Mouse (Mus musculus) urinary bladder, postnatal 14 days (tissue): ENCODE data around the gene Tgfbr3.

ENCODE experiments used
- DNase-seq: peaks from one replicate; pipeline ENCODE4 v3.0.0; 2021; ENCODE audit warnings: low spot score

Gene Tgfbr3

GRCm38 (mm10) chr5:107171861-107172260 lies 117.6 kb downstream of the Tgfbr3 start:
- DNase-seq = no peak

DNA sequence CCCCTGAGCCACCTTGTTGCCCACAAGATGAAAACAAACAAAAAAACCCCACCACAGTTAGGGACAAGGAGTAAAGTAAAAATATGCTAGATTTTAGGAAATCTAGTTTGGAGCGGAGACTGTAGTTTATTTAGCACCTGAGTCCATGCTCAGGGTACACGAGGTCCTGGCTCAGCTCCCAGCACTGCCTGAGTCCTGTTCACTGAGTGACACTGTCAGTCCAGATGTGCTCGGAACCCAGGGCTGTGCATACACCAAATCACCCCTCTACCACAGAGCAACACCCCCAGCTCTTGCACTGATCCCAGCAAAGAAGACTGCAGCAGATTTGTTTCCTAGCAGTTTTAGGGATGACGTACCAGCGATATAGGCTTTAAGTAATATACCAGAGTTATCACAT lies 119.6 kb downstream of the Tgfbr3 start:
- no peak for DNase-seq

DNA sequence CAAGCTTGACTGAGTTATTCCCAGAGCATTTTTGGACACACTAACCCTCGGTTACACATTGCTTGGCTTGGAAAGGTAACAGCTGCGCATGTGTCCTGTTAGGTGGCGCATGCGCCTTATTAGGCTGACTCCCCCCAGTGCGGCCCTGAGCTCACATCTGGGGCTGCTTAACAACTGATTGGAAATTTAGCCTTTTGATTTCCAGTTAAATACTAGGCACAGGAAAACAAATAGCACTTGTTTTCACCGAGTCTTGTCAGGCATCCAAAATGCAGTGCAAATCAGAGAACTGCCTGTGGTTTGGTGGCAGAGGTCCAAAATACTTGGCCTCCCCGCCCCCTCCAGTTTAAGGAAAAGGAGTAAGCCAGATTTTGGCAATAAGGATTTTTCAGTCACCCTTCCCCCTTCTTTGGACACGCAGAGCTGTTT lies 121.5 kb downstream of the Tgfbr3 start:
- DNase-seq = peak; percentile 74

DNA sequence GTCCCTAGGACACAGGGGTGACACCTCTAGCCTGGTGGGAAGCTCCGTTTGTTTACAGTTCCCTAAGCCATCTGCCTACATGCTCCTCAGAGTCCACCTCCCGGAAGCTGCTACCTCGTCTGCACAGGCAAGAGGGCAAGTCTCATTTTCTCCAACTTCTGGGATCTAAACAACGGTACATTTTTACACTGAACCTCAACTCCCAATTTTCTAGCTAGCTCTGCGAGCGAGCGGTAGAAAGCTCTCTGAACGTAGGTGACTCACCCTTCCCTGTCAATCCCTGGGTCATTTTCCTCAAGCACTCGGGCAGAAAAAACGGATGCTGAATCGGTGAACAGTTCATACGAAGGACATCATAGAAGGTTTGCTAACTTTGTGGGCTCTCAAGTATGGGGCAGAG lies 122.1 kb downstream of the Tgfbr3 start:
- no peak for DNase-seq

DNA sequence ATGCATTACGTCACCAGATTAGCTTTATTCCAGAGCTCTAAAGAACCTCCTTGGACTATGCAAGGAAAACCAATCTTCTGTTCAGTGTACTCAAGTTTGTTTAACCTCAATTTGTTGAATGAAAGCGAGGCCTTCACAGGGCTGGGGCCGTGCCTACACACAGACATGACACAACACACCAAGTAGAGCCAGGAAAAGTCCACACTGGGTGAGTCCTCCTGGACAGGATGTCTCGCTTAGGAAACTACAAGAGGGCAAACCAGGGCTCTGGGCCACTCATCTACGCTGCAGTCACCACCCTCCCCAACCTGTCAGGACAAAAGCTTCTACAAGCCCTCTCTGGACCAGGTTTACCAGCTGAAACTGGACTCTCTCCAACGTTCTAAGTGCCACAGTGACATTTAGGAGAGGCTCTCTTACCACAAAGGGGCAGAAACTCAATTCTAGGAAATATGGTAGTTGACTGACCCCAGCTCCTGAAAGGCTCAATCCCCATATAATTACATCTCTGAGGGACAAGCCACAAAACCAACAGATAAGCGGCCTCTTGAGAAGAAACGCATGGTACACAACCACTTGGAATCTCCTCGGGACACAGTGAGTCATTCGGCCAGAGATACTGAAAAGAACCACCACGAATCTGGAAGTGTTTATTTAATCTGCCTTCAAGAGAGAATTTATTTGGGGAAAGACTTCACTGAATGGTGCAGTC lies 122.6 kb downstream of the Tgfbr3 start:
- peak; percentile 61 for DNase-seq

- no peak for DNase-seq
Observed at GRCm38 (mm10) chr5:107165734-107166133, 123.7 kb downstream of the Tgfbr3 start.

GRCm38 (mm10) chr5:107165271-107165670 lies 124.2 kb downstream of the Tgfbr3 start:
- no peak for DNase-seq

DNA sequence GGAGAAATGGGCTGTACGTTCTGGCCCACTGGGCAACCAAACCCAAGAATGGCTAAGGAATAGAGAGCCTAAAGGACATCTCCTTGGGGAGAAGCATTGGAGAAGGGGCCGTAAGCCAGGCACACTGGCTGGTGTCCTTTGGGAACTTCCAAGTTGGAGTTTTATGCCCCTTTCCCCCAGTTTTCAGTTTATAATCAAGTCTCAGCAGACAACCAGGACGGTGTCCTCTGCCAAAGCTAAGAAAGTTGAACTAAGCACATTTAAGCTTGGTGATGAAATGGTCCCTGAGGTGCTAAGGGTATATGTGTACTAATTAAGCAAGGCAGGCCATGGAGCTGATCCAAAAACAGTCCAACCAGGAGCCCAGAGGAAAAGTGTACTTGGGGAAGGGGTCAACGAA lies 124.6 kb downstream of the Tgfbr3 start:
- no peak for DNase-seq

DNA sequence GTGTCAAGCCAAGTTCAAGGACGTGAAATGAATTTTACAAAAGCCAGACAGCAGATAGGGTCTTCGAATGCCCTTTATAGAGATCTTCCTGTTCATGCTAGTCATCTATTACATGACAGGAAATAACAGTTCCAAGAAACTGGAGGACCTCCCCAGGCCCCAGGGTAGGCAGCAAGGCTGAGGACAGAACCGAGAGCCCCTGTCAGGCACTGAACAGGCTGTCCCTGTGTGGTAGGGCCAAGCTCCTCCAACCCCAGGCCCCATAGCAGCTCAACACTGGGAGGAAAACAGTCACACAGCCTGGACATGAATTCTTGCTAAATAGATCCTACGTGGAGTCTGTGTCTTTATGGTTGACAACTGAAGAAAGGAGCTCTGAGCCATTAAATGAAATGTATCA lies 125.3 kb downstream of the Tgfbr3 start:
- no peak for DNase-seq

DNA sequence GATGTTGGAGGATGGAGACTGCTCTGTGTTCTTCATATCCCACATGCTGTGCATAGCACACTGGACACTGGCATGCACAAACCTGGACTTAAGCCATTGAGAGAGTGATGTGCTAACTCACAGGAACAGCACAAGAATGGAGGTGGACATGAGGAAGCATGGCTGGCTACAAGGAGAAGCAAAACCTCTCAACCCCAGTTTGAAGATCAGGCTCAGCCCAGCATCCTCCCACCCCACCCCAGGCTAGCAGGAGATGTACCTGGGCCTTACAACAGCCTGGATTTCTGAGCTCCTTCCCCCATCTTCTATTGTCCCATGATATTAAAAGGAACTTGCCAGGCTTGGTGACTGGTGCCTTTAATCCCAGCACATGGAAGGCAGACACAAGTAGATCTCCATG lies 126.1 kb downstream of the Tgfbr3 start:
- DNase-seq = no peak

GRCm38 (mm10) chr5:107162812-107163211 lies 126.6 kb downstream of the Tgfbr3 start:
- DNase-seq = no peak

GRCm38 (mm10) chr5:107162319-107162718 lies 127.1 kb downstream of the Tgfbr3 start:
- no peak for DNase-seq

DNA sequence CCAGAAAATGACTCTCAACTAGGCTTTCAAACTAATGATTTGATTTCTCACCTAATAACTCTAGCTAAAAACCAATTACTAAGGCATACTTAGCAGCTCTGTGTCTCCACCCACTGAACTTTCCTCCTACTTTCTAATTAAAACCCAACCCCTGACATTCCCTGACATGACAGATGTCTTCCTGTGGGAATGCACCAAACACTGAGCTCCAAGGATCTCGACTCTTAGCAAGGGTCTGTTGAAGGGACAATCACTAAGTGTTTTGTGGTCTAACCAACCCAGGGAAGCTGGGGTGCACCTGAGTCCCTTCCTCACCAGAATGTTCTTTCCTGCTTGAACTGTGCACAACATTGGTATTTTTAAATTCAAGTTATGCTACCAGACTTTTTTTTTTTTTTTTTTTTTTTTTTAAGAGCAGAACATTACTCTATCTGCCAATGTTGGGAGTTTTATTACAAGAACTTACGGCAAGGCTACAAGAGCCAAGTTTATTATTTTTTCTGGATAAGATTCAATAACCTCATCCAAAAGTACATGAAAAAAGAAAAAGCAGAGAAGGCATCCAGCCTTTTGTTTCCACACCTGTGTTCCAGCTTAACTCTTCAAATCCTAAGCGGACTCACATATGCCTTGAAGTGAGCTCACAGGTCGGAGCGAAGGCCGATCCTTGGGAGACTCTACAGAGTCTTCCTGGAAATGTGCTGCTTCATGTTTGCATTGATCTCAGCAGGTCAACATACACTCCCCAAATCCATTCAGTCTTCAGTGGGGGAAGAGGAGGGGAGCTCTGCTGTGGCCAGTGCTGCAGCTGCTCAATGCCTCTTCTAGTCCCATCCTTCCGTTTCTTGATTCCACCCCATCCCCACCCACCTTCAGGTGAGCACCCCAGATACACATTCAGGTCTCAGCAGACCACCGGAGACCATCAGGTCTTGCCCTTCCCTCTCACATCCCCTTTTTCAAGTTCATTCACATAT lies 129.2 kb downstream of the Tgfbr3 start:
- no peak for DNase-seq

DNA sequence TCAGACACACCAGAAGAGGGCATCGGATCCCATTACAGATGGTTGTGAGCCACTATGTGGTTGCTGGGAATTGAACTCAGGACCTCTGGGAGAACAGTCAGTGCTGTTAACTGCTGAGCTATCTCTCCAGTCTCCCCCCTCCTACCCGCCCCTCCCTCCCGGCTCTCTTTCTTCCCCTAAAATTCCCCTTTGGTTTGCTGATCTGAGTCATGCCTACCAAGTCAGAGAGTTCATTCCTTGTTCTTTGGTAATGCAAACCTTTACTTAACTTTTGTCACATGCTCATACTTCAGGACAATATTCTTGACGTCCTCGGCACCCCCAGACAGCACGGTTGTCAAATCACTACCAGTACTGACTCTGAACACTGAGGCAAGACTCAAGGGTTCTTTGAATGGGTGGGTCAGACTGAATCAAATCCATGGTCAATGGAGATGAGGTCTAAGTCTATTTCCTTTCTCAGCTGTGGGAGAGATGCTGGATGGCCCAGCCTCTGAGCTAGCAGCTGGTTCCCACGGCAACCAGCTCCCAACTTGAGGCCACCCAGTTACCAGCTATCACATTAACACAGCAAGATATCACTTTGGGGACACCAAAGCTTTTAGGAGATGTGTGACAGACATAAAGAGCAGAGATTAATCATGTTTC lies 130.8 kb downstream of the Tgfbr3 start:
- DNase-seq = no peak

- DNase-seq = peak; percentile 64
Observed at GRCm38 (mm10) chr5:107157384-107157783, 132.0 kb downstream of the Tgfbr3 start.

- no peak for DNase-seq
Observed at GRCm38 (mm10) chr5:107156096-107156495, 133.3 kb downstream of the Tgfbr3 start.

- no peak for DNase-seq
Observed at GRCm38 (mm10) chr5:107152989-107153388, 136.4 kb downstream of the Tgfbr3 start.

DNA sequence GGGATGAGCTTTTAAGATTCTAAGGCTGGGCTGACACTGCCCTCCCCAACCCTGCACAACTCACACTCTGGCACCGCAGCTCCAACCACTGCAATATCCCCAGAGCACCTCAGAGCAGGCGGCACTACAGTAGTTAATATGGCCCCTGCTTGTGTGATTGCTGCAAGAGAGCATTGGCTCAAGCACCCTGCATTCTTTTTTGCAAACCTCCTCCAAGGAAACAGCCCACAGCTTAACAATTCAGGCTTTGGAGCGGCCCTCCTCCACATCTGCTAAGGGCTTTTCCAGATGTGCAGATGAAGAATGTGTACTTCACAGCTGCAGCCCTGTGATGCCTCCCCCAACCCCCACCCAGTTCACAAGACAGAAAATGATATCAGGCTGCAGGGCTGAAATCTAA lies 138.1 kb downstream of the Tgfbr3 start:
- no peak for DNase-seq

- peak; percentile 54 for DNase-seq
Observed at GRCm38 (mm10) chr5:107150555-107151312, 138.7 kb downstream of the Tgfbr3 start.

DNA sequence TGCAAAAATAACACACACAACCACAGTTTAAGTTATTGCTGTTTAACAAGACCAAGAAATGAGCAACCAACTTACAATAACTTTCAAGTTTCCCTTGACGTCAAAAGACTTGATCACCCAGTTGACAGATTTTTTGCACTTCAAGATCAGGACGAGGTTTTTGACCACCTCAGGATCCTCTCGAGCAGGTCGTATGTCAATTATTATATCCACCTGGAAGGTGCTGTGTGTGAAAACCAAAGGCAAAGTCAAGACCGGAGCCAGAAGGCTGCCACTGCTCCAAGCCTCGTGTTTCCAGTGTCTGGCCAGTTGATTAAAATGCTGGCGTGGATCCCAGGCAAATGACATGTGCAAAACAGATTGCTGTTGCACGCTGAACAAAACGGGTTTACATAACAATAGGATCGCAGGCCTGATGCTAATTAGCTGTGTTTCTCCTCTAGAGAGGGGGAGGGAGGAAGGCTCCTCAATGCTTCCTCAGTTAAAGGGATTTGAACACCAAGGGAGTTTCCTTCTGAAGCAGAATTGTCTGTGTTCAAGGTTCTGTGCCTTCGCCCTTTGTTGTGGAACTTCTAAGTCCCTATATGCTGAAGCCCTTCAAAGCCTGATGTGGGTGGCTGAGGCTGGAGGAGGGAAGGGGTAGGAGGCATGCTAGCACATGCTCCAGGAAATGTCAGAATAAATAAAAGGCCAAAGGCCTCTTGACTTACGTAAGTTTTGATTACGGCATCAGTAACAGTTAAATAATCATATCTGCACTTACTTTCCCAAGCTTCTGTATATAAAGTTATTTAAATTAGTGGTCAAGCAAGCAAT lies 141.3 kb downstream of the Tgfbr3 start:
- DNase-seq = peak; percentile 48

DNA sequence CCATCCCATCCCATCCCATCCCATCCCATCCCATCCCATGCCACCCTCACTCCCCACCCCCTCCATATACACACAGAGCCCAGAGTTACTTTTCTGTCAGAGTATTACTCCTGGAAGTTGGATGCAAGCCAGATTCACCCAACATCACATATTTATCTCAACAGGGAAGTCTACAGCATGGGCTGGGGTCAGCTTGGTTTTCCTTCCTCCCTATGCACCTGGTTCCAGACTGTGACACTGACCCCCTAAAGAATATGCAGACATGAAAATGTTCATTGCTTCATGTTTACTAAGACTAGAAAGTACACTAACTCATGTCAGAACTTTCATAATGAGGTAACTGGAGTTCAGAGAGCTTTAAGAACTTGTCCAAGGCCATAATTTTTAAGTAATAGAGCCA lies 142.0 kb downstream of the Tgfbr3 start:
- no peak for DNase-seq
